17 mouse cellular contexts compared by ENCODE assay signal in genomic region chr14:54737634-54738033, GRCm38 (mm10). TPM values are rescaled to one million over a fixed set of nuclear protein-coding genes. Genes with fewer than 3 reads are reported as not detected.
DNase-seq lines count a peak whose midpoint lies in the region; ATAC-seq lines count a peak whose summit lies in the region.
"Had no signal": no experiment of that assay in that cellular context is flagged by ENCODE, and none has a peak within 500 bp of the region (broad histone marks: within the 10 kb centered on the region; RNA-seq: fewer than 3 reads in every experiment).

No protein-coding gene starts in this region.

- H3K4me3 ChIP-seq in forebrain, embryonic 15.5 days, result no peak overlapping the region
- no peak overlapping the region for H3K4me3 ChIP-seq in forebrain, embryonic 11.5 days (ENCODE audit: low read depth, low read length)
- H3K4me3 ChIP-seq: erythroblast, embryonic 14.5 days; liver, embryonic 12.5 days had no signal

- no peak overlapping the region for H3K4me2 ChIP-seq in forebrain, embryonic 15.5 days (replicated peaks)
- H3K4me2 ChIP-seq in forebrain, embryonic 11.5 days (ENCODE audit: low read depth, low read length, severe bottlenecking), result no peak overlapping the region
- H3K4me2 ChIP-seq: liver, embryonic 12.5 days had no signal

- H3K27me3 ChIP-seq in forebrain, embryonic 15.5 days, result no peaks in the 10 kb centered on the region
- no peaks in the 10 kb centered on the region for H3K27me3 ChIP-seq in forebrain, embryonic 11.5 days (ENCODE audit: control insufficient read depth, insufficient read depth, low read length)

- intact Hi-C loops in heart, postnatal 14 days (cut with DNase I), result no loop called here

- H3K36me3 ChIP-seq in forebrain, embryonic 15.5 days, result no peaks in the 10 kb centered on the region
- H3K36me3 ChIP-seq in forebrain, embryonic 11.5 days (ENCODE audit: control insufficient read depth, insufficient read depth, low read length), result no peaks in the 10 kb centered on the region
- H3K36me3 ChIP-seq: liver, embryonic 12.5 days had no signal

- H3K4me1 ChIP-seq in forebrain, embryonic 15.5 days, result peaks cover 14% of the 10 kb centered on the region; the same call in 1 of the 2 replicates
- peaks cover 4% of the 10 kb centered on the region; the same call in 1 of the 2 replicates for H3K4me1 ChIP-seq in forebrain, embryonic 11.5 days (replicated peaks; ENCODE audit: control insufficient read depth, insufficient read depth, low read length)

- no peak overlapping the region for H3K9ac ChIP-seq in forebrain, embryonic 15.5 days (replicated peaks)
- H3K9ac ChIP-seq in forebrain, embryonic 11.5 days (ENCODE audit: low read length), result no peak overlapping the region
- H3K9ac ChIP-seq: liver, embryonic 12.5 days had no signal

- H3K27ac ChIP-seq in forebrain, embryonic 15.5 days (replicated peaks), result peak overlapping the region; percentile 34; the same call in 1 of the 2 replicates
- no peak overlapping the region for H3K27ac ChIP-seq in forebrain, embryonic 11.5 days (ENCODE audit: low read depth, low read length)
- H3K27ac ChIP-seq: liver, embryonic 12.5 days had no signal

- no peak for DNase-seq in forebrain, embryonic 11.5 days (ENCODE audit: low spot score)
- peak; percentile 35 for DNase-seq in kidney, adult 18-20 months
- DNase-seq in kidney, postnatal 10 days, result no peak
- peak; percentile 68 for DNase-seq in Muller cell, postnatal 12 days (ENCODE audit: inconsistent ontology term)
- DNase-seq in cerebellum, postnatal 36 days, result peak; percentile 44 to 52
- no peak for DNase-seq in heart, postnatal 14 days
- DNase-seq: adrenal gland, adult 8-10 months; B cell, adult 2 months; heart, postnatal 10 days had no signal

- WGBS in forebrain, embryonic 15.5 days, result 46% methylated on average over 10 of the region's 10 CpGs
- 53% methylated on average over 10 of the region's 10 CpGs for WGBS in forebrain, embryonic 11.5 days

- H3K9me3 ChIP-seq in forebrain, embryonic 15.5 days, result no peaks in the 10 kb centered on the region
- no peaks in the 10 kb centered on the region for H3K9me3 ChIP-seq in forebrain, embryonic 11.5 days (ENCODE audit: control insufficient read depth, low read length)
- H3K9me3 ChIP-seq: liver, embryonic 12.5 days had no signal

- no peak for ATAC-seq in forebrain, embryonic 15.5 days (replicated peaks)
- ATAC-seq in forebrain, embryonic 11.5 days (replicated peaks; ENCODE audit: low FRiP score), result no peak
- ATAC-seq: liver, embryonic 12.5 days had no signal

RNA-seq across cellular contexts. Expression of gene Cebpe, which starts 25.7 kb away (rescaled TPM):
- not detected in 2 replicates for polyA plus RNA-seq in forebrain, embryonic 15.5 days (2015; fragmentation: Nextera tagmentation; extraction: Ambion mirVana)
- not detected in 2 replicates for polyA plus RNA-seq in forebrain, embryonic 11.5 days (2014; fragmentation: Nextera tagmentation; extraction: Ambion mirVana)
- not detected for total RNA-seq in heart, postnatal 14 days (2021)
- total RNA-seq: adrenal gland, adult 8-10 months; ES-E14; heart, adult 8-10 months; heart, postnatal 10 days; left cerebral cortex, postnatal 25 days had no signal
- polyA plus RNA-seq: lung, embryonic 16.5 days had no signal

RNA-seq across cellular contexts. Expression of gene Gm29776, which starts 39.0 kb away (rescaled TPM):
- polyA plus RNA-seq in forebrain, embryonic 15.5 days (2015; fragmentation: Nextera tagmentation; extraction: Ambion mirVana), result 0.23 and 0.25 TPM in 2 replicates
- 0.17 and 0.23 TPM in 2 replicates for polyA plus RNA-seq in forebrain, embryonic 11.5 days (2014; fragmentation: Nextera tagmentation; extraction: Ambion mirVana)
- total RNA-seq in heart, postnatal 14 days (2021), result not detected
- total RNA-seq: heart, adult 8-10 months had no signal
- polyA plus RNA-seq: erythroblast, embryonic 14.5 days; small intestine, adult 2 months had no signal

RNA-seq across cellular contexts. Expression of gene Slc7a8, which starts 44.1 kb away (rescaled TPM):
- 6.4 and 8.2 TPM in 2 replicates for polyA plus RNA-seq in forebrain, embryonic 15.5 days (2015; fragmentation: Nextera tagmentation; extraction: Ambion mirVana)
- polyA plus RNA-seq in forebrain, embryonic 11.5 days (2014; fragmentation: Nextera tagmentation; extraction: Ambion mirVana), result 1.5 and 2.1 TPM in 2 replicates
- total RNA-seq in heart, postnatal 14 days (2021), result 1 to 10 TPM; 3.2 to 3.7 TPM

RNA-seq across cellular contexts. Expression of gene Acin1, which starts 50.9 kb away (rescaled TPM):
- polyA plus RNA-seq in forebrain, embryonic 15.5 days (2015; fragmentation: Nextera tagmentation; extraction: Ambion mirVana), result 171 and 181 TPM in 2 replicates
- 150 and 160 TPM in 2 replicates for polyA plus RNA-seq in forebrain, embryonic 11.5 days (2014; fragmentation: Nextera tagmentation; extraction: Ambion mirVana)
- 100 to 1,000 TPM; 105 to 106 TPM for total RNA-seq in heart, postnatal 14 days (2021)

RNA-seq across cellular contexts. Expression of gene 1700123O20Rik, which starts 51.6 kb away (rescaled TPM):
- polyA plus RNA-seq in forebrain, embryonic 15.5 days (2015; fragmentation: Nextera tagmentation; extraction: Ambion mirVana), result 71.2 and 71.6 TPM in 2 replicates
- polyA plus RNA-seq in forebrain, embryonic 11.5 days (2014; fragmentation: Nextera tagmentation; extraction: Ambion mirVana), result 89.9 and 94.4 TPM in 2 replicates
- 10 to 100 TPM; 17.2 to 18.6 TPM for total RNA-seq in heart, postnatal 14 days (2021)

Comparison
In these comparisons a context has a peak if more than half of its experiments do, and no peak if none do; other contexts are left out.
1. DNase-seq: peak in kidney, adult 18-20 months (single experiment), Muller cell, postnatal 12 days (single experiment) and cerebellum, postnatal 36 days (2 of 2); none in forebrain, embryonic 11.5 days (single experiment), kidney, postnatal 10 days (single experiment) and heart, postnatal 14 days (0 of 2).